Mouse (Mus musculus) heart, embryonic 14.5 days (tissue): ENCODE data around the gene Stk39. TPM values are rescaled to one million over a fixed set of nuclear protein-coding genes. Genes with fewer than 3 reads are reported as not detected.
A peak's percentile ranks its signal among the peaks of the same experiment; 100 is the strongest.

Experiments used
- ATAC-seq: fragments of 200-750 bp; cut with Nextera tagmentation; 2 replicates; pipeline ENCODE4 v1.8.0; 2017; ENCODE audit warnings: low read depth, moderate TSS enrichment; ENCODE audit not compliant: insufficient number of reproducible peaks, insufficient read depth, low FRiP score
- H3K27ac ChIP-seq, 2 experiments: fragments of 200-500 bp in 1 of 2; fragments of 300-500 bp in 1 of 2; sonication (generic) in 1 of 2; replicated peaks in 1 of 2; 2 replicates each; pipeline ENCODE4 v1.5.1; 2012 to 2014; ENCODE audit warnings: low read depth in 2 of 2, low read length in 2 of 2, control low read depth in 1 of 2, mild to moderate bottlenecking in 1 of 2, mixed read lengths in 1 of 2; ENCODE audit not compliant: control insufficient read depth in 1 of 2, insufficient read depth in 1 of 2
- H3K27me3 ChIP-seq: fragments of 300-500 bp; sonication (generic); 2 replicates; pipeline ENCODE4 v1.6.1; 2014; ENCODE audit warnings: mild to moderate bottlenecking, low read length, control low read depth; ENCODE audit not compliant: control insufficient read depth, insufficient read depth
- H3K36me3 ChIP-seq: fragments of 300-500 bp; sonication (generic); 2 replicates; pipeline ENCODE4 v1.6.1; 2014; ENCODE audit warnings: mild to moderate bottlenecking, control low read depth, low read length, mixed read lengths; ENCODE audit not compliant: control insufficient read depth, insufficient read depth
- H3K4me1 ChIP-seq, 2 experiments: fragments of 200-500 bp in 1 of 2; fragments of 300-500 bp in 1 of 2; sonication (generic) in 1 of 2; 2 replicates each; pipeline ENCODE4 v1.6.1; 2012 to 2014; ENCODE audit warnings: low read length in 2 of 2, control low read depth in 1 of 2, mixed read lengths in 1 of 2; ENCODE audit not compliant: control insufficient read depth in 2 of 2, insufficient read depth in 2 of 2
- H3K4me2 ChIP-seq: fragments of 300-500 bp; sonication (generic); 2 replicates; pipeline ENCODE4 v1.6.1; 2014; ENCODE audit warnings: mild to moderate bottlenecking, low read length
- H3K4me3 ChIP-seq, 2 experiments: fragments of 200-500 bp in 1 of 2; fragments of 300-500 bp in 1 of 2; sonication (generic) in 1 of 2; 2 replicates each; pipeline ENCODE4 v1.5.1; 2012 to 2014; ENCODE audit warnings: low read length in 2 of 2, mild to moderate bottlenecking in 2 of 2, control low read depth in 1 of 2, low read depth in 1 of 2, moderate library complexity in 1 of 2; ENCODE audit not compliant: control insufficient read depth in 1 of 2, insufficient read depth in 1 of 2
- H3K9ac ChIP-seq: fragments of 300-500 bp; sonication (generic); 2 replicates; pipeline ENCODE4 v1.6.1; 2014; ENCODE audit warnings: mild to moderate bottlenecking, low read length
- H3K9me3 ChIP-seq: fragments of 300-500 bp; sonication (generic); 2 replicates; pipeline ENCODE4 v1.6.1; 2016; ENCODE audit warnings: low read length, control low read depth; ENCODE audit not compliant: control insufficient read depth
- WGBS: fragments of 180-500 bp; shearing (Covaris S2); extraction: QIAGEN DNeasy Blood & Tissue Kit; methylation state at CpG from one replicate; pipeline ENCODE4 v1.1.7; 2014; 5-methylcytosine and 5-hydroxymethylcytosine counted together
- polyA plus RNA-seq: library from polyadenylated mRNA; unstranded; fragments of >200 nt; fragmentation: Nextera tagmentation; extraction: Ambion mirVana; gene quantifications from 2 replicates; pipeline ENCODE4 v1.2.1, GENCODE M21; 2014

Stk39 gene
- polyA plus RNA-seq, 1 experiment from 2014 or later, result 90.8 TPM

DNA sequence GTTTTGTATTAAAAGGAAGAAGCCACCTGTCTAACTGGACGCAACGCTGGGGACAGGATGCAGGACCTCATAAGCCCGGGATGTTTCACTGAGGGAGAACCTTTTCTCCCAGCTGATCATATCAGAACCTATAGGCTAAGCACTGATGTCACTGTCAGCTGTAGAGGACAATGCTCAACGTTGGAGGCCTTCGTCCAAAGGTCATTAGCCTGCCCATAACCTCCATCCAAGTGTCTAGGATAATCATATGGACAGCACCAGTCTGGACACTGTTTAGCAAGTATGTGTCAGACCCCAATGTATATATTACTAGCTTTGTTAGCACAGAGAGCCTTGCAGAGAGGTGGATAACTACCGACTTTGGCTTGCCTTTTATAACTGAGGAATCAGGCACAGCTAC, 51.8 kb downstream of the Stk39 start:
- peak overlapping the region in 1 of 2 experiments; percentile 33; a peak in 1 of 4 replicates for H3K27ac ChIP-seq
- H3K4me1 ChIP-seq, result peaks cover 27 to 58% of the 10 kb centered on the region in 2 experiments
- H3K27me3 ChIP-seq, result no peaks in the 10 kb centered on the region
- peaks cover 6% of the 10 kb centered on the region for H3K36me3 ChIP-seq
- no peak overlapping the region for H3K9ac ChIP-seq
- no peaks in the 10 kb centered on the region for H3K9me3 ChIP-seq
- H3K4me3 ChIP-seq, result no peak overlapping the region
- 81% methylated on average over 6 of the region's 6 CpGs for WGBS
- ATAC-seq, result no peak
- no peak overlapping the region for H3K4me2 ChIP-seq

DNA sequence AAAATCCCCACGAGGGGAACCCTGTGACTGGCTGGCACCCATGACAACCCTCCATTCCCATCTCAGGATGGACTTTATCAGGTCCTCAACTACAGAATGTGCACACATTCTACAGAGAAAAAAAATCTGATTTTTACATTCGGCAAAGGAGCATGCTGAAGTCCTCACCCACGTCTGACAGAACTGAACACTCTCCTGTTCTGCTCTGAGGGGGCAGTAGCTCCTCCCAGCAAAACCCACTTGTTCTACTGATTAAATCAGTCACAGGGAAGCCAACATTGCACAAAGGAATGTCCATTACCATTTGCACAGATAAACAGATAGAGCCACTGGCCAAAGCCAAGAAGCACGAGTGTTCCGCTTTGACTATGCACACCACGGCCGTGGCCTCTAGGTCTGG, 52.3 kb downstream of the Stk39 start:
- H3K27me3 ChIP-seq, result no peaks in the 10 kb centered on the region
- peaks cover 27 to 61% of the 10 kb centered on the region in 2 experiments for H3K4me1 ChIP-seq
- H3K36me3 ChIP-seq, result 0 out of 2 replicates have a peak, but pooled peaks cover 3% of the 10 kb centered on the region
- H3K27ac ChIP-seq, result peak overlapping the region in 1 of 2 experiments; percentile 33; a peak in 1 of 4 replicates
- no peak overlapping the region for H3K4me2 ChIP-seq
- 0 out of 2 replicates have a peak overlapping the region, but pooled peaks have one; percentile 21 for H3K9ac ChIP-seq
- WGBS, result 52% methylated on average over 7 of the region's 7 CpGs
- no peak for ATAC-seq
- H3K4me3 ChIP-seq, result no peak overlapping the region
- H3K9me3 ChIP-seq, result no peaks in the 10 kb centered on the region

GRCm38 (mm10) chr2:68419165-68419564, 52.9 kb downstream of the Stk39 start:
- Histone ChIP-seq H3K27ac (no peak overlapping the region), H3K4me3 (no peak overlapping the region), H3K27me3 (no peaks in the 10 kb centered on the region), H3K4me2 (no peak overlapping the region), H3K9ac (0 out of 2 replicates have a peak overlapping the region, but pooled peaks have one; percentile 21), H3K4me1 (peaks cover 27 to 64% of the 10 kb centered on the region in 2 experiments), H3K36me3 (0 out of 2 replicates have a peak, but pooled peaks cover 3% of the 10 kb centered on the region), H3K9me3 (no peaks in the 10 kb centered on the region)
- no peak for ATAC-seq
- WGBS, result 81% methylated on average over 7 of the region's 7 CpGs

DNA sequence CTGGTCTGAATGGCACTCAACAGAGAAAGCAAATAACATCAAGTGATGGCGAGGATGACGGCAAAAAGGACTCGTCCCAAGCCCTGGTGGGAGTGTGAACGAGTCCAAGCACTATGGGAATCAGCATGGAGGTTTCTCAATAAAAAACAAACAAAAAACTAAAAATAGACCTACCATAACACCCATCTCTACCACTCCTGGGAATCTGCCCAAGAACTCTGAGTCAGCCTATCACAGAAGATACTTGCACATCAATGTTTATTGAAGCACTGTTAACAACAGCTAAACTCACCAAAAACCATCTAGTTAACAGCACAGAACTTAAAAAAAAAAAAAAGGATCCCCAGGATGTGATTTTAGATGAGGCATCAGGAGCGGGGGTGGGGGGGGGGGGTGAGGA, 55.0 kb downstream of the Stk39 start:
- Histone ChIP-seq H3K9ac (no peak overlapping the region), H3K4me1 (peaks cover 29 to 80% of the 10 kb centered on the region in 2 experiments), H3K9me3 (no peaks in the 10 kb centered on the region), H3K27me3 (no peaks in the 10 kb centered on the region), H3K36me3 (no peaks in the 10 kb centered on the region), H3K4me2 (no peak overlapping the region), H3K4me3 (no peak overlapping the region), H3K27ac (peak overlapping the region; percentile 67 to 76; a peak in 2 of 4 replicates)
- WGBS, result 78% methylated on average over 5 of the region's 5 CpGs
- no peak for ATAC-seq

DNA sequence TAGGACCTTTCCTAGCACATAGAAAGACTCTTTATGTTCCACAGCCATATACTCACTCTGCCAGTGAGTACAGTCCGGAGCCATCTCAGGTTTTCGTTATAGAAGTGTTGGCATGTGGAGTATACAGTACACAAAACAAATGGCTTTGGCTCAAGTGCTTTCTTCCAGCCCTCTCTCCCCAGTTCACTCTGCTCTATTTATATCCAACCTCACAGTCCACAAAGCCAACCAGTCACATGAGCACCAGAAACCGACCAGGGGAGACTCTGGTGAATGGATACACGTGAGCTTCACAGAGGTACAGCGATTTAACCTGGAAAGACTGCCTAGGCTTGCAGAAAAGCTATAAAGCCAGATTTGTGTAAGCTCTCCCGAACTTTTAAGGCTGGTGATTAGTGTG, 56.4 kb downstream of the Stk39 start:
- peaks cover 30 to 80% of the 10 kb centered on the region in 2 experiments for H3K4me1 ChIP-seq
- peak overlapping the region; percentile 39 for H3K4me2 ChIP-seq
- H3K36me3 ChIP-seq, result no peaks in the 10 kb centered on the region
- peak overlapping the region; percentile 67 to 76 for H3K27ac ChIP-seq
- H3K9ac ChIP-seq, result no peak overlapping the region; the same call in 1 of the 2 replicates
- peak; percentile 73 for ATAC-seq
- 23% methylated on average over 6 of the region's 6 CpGs for WGBS
- no peak overlapping the region for H3K4me3 ChIP-seq
- no peaks in the 10 kb centered on the region for H3K9me3 ChIP-seq
- H3K27me3 ChIP-seq, result no peaks in the 10 kb centered on the region

GRCm38 (mm10) chr2:68412149-68412548, 59.9 kb downstream of the Stk39 start:
- H3K36me3 ChIP-seq, result no peaks in the 10 kb centered on the region
- H3K4me3 ChIP-seq, result no peak overlapping the region
- no peak for ATAC-seq
- H3K27me3 ChIP-seq, result no peaks in the 10 kb centered on the region
- H3K4me1 ChIP-seq, result peaks cover 33 to 73% of the 10 kb centered on the region in 2 experiments
- peak overlapping the region; percentile 32 for H3K9ac ChIP-seq
- WGBS, result 28% methylated on average over 5 of the region's 5 CpGs
- H3K4me2 ChIP-seq, result no peak overlapping the region
- H3K9me3 ChIP-seq, result no peaks in the 10 kb centered on the region
- peak overlapping the region; percentile 62 to 86 for H3K27ac ChIP-seq

DNA sequence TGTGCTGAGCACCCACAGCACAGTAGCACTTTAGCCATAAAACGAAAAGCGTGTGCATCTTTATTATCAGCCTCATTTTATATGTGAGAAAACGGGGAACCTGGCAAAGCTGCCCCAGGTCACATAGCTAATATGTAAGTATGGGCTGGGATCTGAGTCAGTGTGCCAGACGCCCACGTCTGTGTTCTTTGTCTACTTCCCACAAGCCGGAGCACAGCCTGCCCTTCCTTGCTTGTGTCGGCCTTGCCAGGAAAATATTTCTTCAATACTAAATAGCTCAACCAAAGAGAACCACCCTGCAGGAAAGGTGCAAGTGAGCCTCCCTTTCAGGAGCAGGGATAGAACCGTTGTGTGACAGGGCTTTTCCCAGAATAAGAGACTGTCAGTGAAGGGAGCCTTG, 60.9 kb downstream of the Stk39 start:
- H3K9ac ChIP-seq, result peak overlapping the region; percentile 32
- 55% methylated on average over 8 of the region's 8 CpGs for WGBS
- no peaks in the 10 kb centered on the region for H3K9me3 ChIP-seq
- H3K36me3 ChIP-seq, result no peaks in the 10 kb centered on the region
- peak overlapping the region; percentile 50 to 62 for H3K27ac ChIP-seq
- H3K4me1 ChIP-seq, result peaks cover 38 to 74% of the 10 kb centered on the region in 2 experiments
- ATAC-seq, result no peak
- no peaks in the 10 kb centered on the region for H3K27me3 ChIP-seq
- no peak overlapping the region for H3K4me2 ChIP-seq
- no peak overlapping the region for H3K4me3 ChIP-seq

GRCm38 (mm10) chr2:68409640-68410215, 62.3 kb downstream of the Stk39 start:
- Histone ChIP-seq H3K36me3 (no peaks in the 10 kb centered on the region), H3K4me3 (no peak overlapping the region), H3K9ac (no peak overlapping the region), H3K27ac (no peak overlapping the region), H3K4me2 (no peak overlapping the region), H3K9me3 (no peaks in the 10 kb centered on the region), H3K4me1 (peaks cover 45 to 80% of the 10 kb centered on the region in 2 experiments), H3K27me3 (no peaks in the 10 kb centered on the region)
- 86% methylated on average over 12 of the region's 12 CpGs for whole genome bisulfite sequencing
- no peak for ATAC-seq
